Mouse (Mus musculus): Measurements from ENCODE around the gene Lin7b. TPM values are rescaled to one million over a fixed set of nuclear protein-coding genes. Genes with fewer than 3 reads are reported as not detected.
A peak's percentile ranks its signal among the peaks of the same experiment; 100 is the strongest.
"Not testable (repeated sequence)": the region's sequence is repeated elsewhere in the genome, so short reads cannot be mapped to it uniquely, and the experiment has no call there.

Lin7b gene
- polyA plus RNA-seq, 1 experiment: 2.2 TPM

DNA sequence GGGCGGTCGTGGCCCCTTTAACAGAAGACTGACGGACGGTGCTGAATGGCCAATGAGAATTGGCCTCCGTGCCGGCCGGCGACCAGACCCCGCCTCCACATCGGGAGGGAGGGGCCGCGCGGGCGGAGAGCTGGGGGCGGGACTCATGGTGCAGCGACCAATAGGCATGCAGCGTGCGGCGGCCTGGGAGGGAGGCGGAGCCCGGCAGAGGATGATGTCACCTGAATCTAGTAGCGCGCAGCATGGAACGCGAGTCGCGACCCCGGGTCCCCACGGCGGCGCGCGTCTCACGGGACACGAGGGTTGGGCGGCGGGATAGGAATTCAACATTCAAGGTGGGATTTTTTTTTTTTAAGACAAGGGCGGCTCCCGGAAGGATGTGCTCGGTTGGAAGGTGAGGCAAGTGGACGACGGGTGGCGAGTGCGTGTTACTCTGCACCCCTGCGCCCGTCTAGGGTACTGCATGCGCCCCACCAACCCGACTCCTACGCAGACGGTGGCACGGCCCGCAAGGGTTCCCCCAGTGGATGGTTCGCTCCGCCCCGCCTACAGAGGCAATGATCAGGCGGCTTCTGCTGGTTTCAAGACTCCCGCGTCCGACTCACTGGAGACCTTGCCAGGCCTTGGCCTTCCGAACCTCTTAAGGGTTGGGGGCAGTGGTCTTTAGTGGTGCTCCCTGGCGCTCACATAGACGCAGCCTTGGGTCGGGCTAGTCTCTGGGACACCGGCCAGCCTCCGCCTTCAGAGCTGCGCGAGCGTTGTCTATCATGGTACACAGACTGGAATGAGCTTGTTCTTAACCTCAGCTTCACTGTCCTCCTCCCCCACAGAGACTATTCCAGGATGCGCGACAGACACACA, 3.1 kb downstream of the Lin7b start:
- TF ChIP-seq POLR2A (IDR thresholded peaks at IDR 0.05; ENCODE audit: borderline replicate concordance, extremely low read depth, low read depth, low read length): peak; percentile 24; the same call in 1 of the 2 replicates
- peak; percentile 64 for TF ChIP-seq CTCF (IDR thresholded peaks at IDR 0.05; ENCODE audit: insufficient read depth, low read length)
- peak; percentile 98 for DNase-seq
- Histone ChIP-seq H3K4me1 (ENCODE audit: control insufficient read depth, insufficient read depth, low read length) (no peaks in the 10 kb centered on the region; the same call in none of the 2 replicates), H3K4me3 (replicated peaks; ENCODE audit: extremely low read depth, low read depth, low read length) (peak overlapping the region; percentile 76)
- WGBS: under 1% methylated on average over 69 of the region's 70 CpGs

DNA sequence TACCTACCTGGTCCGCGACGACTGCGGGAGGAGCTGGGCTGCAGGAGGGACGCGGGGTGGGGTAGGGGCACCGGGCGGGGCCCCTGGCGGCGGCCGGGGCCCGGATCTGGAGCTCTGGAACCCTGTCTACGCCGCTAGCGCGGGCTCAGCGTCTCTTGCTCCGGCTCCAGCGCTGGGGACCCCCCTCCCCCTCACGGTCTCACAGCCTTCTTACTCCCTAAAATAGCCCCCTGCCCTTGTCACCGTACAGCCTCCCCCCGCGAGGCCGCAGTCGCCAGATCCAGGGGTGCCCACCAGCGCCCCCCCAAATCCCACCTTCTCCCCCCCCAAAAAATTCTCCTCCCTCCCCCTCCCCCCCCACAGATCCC, 3.7 kb downstream of the Lin7b start, which contains the start of gene Ppfia3:
TSS of gene Ppfia3 (minus strand) at position 368 of the 368 bp plus-strand sequence.
- TF ChIP-seq CTCF (IDR thresholded peaks at IDR 0.05; ENCODE audit: insufficient read depth, low read length): no peak
- TF ChIP-seq POLR2A (IDR thresholded peaks at IDR 0.05; ENCODE audit: borderline replicate concordance, extremely low read depth, low read depth, low read length): no peak
- no peak for DNase-seq
- Histone ChIP-seq H3K4me1 (ENCODE audit: control insufficient read depth, insufficient read depth, low read length) (no peaks in the 10 kb centered on the region; the same call in none of the 2 replicates), H3K4me3 (replicated peaks; ENCODE audit: extremely low read depth, low read depth, low read length) (peak within 1 kb of the TSS; percentile 76)
- 2% methylated on average over 26 of the region's 26 CpGs for WGBS

DNA sequence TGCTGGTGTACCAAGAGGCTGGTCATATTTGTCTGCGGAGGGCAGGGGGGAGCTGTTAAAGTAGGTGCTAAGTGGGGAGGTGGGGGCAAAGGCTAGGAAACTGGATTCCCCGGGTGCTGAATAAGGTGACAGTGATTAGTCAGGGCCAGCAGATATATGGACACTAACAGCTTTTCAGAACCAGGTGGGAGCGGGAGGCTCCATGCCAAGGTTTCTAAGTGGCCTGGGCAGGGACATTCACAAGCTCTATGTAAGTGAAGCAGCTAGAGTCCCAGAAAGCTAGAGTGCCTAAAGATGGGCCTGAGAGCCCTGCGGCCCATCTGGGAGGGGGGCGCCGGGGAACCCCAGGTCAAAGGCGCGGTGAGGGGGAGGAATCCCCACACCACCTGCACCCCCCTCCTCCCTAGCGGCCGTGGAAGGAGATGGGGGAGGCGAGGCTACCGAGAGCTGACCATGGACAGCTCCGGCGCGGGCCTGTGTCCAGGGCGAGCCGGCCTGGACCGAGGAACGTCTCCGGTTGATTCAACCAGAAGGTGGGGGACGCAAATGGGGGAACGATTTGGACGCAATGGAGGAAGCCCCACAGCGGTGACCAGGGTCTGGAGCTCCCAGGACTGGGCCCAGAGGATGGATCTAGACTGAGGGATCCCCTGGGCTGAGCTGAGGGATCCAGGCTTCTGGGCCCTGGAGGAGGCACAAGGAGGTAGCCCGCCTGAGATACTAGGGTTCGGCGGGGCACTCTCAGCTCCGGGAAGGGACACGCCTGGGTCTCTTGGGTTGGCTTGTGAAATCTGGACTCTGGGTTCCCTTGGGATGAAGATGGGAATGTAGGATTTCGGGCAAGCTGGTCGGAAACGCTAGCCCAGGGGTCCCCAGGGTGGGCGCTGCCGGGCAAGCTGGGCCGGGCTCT, 4.4 kb downstream of the Lin7b start:
- Histone ChIP-seq H3K4me1 (ENCODE audit: control insufficient read depth, insufficient read depth, low read length) (no peaks in the 10 kb centered on the region; the same call in none of the 2 replicates), H3K4me3 (replicated peaks; ENCODE audit: extremely low read depth, low read depth, low read length) (no peak overlapping the region)
- WGBS: 6% methylated on average over 35 of the region's 35 CpGs
- TF ChIP-seq POLR2A (IDR thresholded peaks at IDR 0.05; ENCODE audit: borderline replicate concordance, extremely low read depth, low read depth, low read length) (no peak), CTCF (IDR thresholded peaks at IDR 0.05; ENCODE audit: insufficient read depth, low read length) (no peak)
- peak; percentile 49 for DNase-seq

DNA sequence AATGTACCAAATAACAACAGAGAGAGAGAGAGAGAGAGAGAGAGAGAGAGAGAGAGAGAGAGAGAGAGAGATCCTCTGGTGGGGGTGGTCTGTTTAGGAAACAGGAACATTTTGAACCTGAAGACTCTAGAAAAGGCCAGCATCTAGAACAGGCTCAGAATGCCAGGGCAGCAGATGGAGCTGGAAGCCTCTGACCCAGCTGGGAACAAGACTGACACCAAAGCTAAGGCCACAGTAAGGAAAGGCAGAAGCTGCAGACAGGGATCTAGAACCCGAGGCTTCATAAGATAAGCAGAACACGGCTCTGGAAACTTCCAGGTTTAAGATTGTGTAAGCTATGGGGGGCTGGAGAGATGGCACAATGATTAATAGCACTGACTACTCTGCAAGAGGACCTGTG, 6.4 kb downstream of the Lin7b start:
- no peak for TF ChIP-seq POLR2A (IDR thresholded peaks at IDR 0.05; ENCODE audit: borderline replicate concordance, extremely low read depth, low read depth, low read length)
- TF ChIP-seq CTCF (IDR thresholded peaks at IDR 0.05; ENCODE audit: insufficient read depth, low read length): no peak
- 56% methylated on average over 2 of the region's 2 CpGs for WGBS
- DNase-seq: no peak
- Histone ChIP-seq H3K4me3 (replicated peaks; ENCODE audit: extremely low read depth, low read depth, low read length) (no peak overlapping the region), H3K4me1 (ENCODE audit: control insufficient read depth, insufficient read depth, low read length) (no peaks in the 10 kb centered on the region)

DNA sequence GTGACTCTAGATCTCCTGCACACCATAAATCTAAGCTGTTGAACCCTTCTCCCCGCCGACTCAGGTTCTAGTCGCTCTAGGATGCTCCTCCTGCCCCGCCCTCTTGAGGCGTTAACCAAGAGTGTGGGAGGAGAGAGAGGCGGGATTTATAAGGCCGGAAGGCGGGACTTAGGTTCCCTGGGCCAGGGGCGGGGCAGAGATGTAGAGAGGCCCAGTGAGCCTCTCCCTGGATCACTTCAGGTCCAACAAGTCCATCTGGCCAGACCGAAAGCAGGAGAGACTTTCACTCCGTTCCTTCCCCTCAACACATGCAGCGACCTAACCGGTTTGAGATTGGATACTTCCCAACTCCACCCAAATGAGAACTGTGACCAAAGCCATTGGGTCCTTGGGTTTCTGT, 7.6 kb downstream of the Lin7b start:
- WGBS: 6% methylated on average over 13 of the region's 13 CpGs

DNA sequence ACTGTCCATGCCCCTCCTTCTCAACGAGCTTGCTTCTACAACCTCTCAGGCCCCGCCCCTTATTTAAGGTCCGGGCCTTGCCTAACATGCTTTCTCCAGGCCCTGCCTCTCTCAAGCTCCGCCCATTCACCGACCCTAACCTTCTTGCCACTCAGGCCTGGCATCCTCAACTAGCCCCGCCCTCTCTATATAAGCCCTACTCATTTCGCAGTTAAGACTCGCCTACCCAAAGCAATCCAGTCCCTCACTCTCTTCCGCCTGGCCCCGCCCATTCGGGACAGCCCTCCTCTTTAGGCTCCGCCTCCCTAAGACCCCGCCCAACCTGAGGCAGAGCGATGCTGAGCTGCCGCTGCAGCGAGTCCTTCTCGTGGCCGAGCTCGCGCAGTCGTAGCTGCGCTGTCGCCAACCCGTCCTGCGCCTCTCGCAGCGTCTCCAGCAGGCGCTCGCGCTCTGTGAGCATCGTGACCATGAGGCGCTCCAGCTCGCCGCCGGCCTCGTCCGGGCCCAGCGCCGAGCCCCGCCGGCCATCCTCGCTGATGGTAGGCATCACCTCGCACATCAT, 9.1 kb downstream of the Lin7b start:
- 1% methylated on average over 43 of the region's 43 CpGs for WGBS
- no peaks in the 10 kb centered on the region for H3K4me1 ChIP-seq (ENCODE audit: control insufficient read depth, insufficient read depth, low read length)
- TF ChIP-seq CTCF (IDR thresholded peaks at IDR 0.05; ENCODE audit: insufficient read depth, low read length): no peak
- TF ChIP-seq POLR2A (IDR thresholded peaks at IDR 0.05; ENCODE audit: borderline replicate concordance, extremely low read depth, low read depth, low read length): peak; percentile 54; the same call in 1 of the 2 replicates
- DNase-seq: peak; percentile 64
- H3K4me3 ChIP-seq (replicated peaks; ENCODE audit: extremely low read depth, low read depth, low read length): peak overlapping the region; percentile 19

More for the DNA sequence above, 7.6 kb downstream of the Lin7b start:
- Histone ChIP-seq H3K4me1 (ENCODE audit: control insufficient read depth, insufficient read depth, low read length) (no peaks in the 10 kb centered on the region), H3K4me3 (replicated peaks; ENCODE audit: extremely low read depth, low read depth, low read length) (no peak overlapping the region)
- peak; percentile 39 for DNase-seq
- no peak for TF ChIP-seq CTCF (IDR thresholded peaks at IDR 0.05; ENCODE audit: insufficient read depth, low read length)
- TF ChIP-seq POLR2A (IDR thresholded peaks at IDR 0.05; ENCODE audit: borderline replicate concordance, extremely low read depth, low read depth, low read length): no peak

DNA sequence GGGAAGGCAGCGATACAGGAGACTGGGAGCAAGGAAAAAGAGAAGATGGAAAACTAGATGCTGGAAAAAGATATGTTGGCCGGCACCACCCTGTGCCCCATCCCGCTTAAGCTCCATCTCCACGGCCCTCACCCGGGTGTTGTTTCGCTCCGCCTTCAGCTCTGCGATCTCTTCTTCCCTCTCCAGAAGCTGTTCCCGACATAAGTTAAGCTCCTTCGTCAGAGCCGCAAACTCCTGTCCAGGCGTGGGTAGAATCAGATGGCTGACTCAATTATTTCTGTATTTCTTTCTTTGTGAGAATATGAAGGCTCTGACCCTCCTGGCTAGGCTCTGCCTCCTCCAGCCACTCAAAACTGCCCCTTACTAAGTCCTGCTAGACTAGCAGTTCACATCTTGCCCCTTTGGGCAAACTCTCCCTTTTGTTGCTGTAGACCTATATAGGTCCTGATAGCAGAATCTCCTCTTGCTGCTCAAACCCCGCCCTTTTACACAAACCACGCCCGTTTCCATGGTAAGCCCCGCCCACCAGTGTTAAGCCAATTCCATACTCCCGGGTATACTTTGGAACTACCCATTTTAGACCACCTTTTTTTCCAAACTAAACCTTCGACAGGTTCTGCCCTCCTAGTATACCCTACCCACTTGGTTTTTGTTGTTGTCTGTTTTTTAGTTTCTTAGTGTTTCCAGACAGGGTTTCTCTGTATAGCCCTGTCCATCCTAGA, 9.8 kb downstream of the Lin7b start:
- no peak for DNase-seq

DNA sequence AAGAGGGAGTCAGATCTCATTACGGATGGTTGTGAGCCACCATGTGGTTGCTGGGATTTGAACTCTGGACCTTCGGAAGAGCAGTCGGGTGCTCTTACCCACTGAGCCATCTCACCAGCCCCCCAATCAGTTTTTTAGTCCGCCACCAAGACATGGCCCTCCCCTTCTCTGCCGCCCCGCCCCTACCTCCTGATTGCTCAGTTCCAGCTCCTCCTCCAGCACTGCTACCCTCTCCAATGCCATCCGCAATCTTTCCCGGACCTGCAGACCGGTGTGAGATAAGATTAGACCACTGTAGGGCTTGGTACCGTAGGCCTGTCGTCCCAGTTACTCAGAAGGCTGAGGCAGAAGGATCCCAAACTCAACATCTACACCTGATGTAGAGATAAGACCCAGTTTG, 11.3 kb downstream of the Lin7b start:
- DNase-seq; H3K4me3 ChIP-seq (replicated peaks; ENCODE audit: extremely low read depth, low read depth, low read length); H3K4me1 ChIP-seq (ENCODE audit: control insufficient read depth, insufficient read depth, low read length): not testable (repeated sequence)
- WGBS: 59% methylated on average over 10 of the region's 11 CpGs

More for the DNA sequence above, 9.8 kb downstream of the Lin7b start:
- Histone ChIP-seq H3K4me1 (ENCODE audit: control insufficient read depth, insufficient read depth, low read length) (no peaks in the 10 kb centered on the region), H3K4me3 (replicated peaks; ENCODE audit: extremely low read depth, low read depth, low read length) (no peak overlapping the region)
- 43% methylated on average over 18 of the region's 18 CpGs for WGBS
- TF ChIP-seq CTCF (IDR thresholded peaks at IDR 0.05; ENCODE audit: insufficient read depth, low read length) (no peak), POLR2A (IDR thresholded peaks at IDR 0.05; ENCODE audit: borderline replicate concordance, extremely low read depth, low read depth, low read length) (no peak)

DNA sequence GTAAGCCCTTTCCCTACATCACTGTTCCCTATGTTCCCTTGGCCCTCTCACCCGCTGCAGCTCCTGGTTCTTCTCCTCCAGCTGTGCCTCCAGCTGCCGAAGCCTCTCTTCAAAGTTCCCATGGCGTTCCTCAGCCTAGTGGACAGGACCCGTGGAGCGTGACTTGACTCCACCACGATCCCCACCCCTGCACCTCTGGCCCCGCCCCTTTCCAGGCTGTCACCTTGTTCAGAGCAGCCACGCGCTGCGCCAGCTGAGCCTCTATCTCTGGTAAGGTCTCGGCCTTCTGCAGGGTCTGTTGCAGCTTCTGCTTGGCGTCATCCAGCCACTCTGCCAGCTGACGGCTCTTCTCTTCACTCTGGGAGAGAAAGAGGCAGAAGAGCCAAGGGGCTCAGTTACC, 14.3 kb downstream of the Lin7b start:
- TF ChIP-seq POLR2A (IDR thresholded peaks at IDR 0.05; ENCODE audit: borderline replicate concordance, extremely low read depth, low read depth, low read length) (no peak), CTCF (IDR thresholded peaks at IDR 0.05; ENCODE audit: insufficient read depth, low read length) (no peak)
- WGBS: 42% methylated on average over 13 of the region's 13 CpGs
- no peak overlapping the region for H3K4me3 ChIP-seq (replicated peaks; ENCODE audit: extremely low read depth, low read depth, low read length)
- no peak for DNase-seq
- H3K4me1 ChIP-seq (ENCODE audit: control insufficient read depth, insufficient read depth, low read length): no peaks in the 10 kb centered on the region

Measured in lung, adult 2 months (tissue).